Mouse (Mus musculus) frontal cortex, adult (tissue): ENCODE results near the gene Olfr706.
"Not testable (repeated sequence)": the region's sequence is repeated elsewhere in the genome, so short reads cannot be mapped to it uniquely, and the experiment has no call there.

Source experiments
- ATAC-seq: cut with Nextera tagmentation; 2 replicates; pipeline ENCODE4 v1.9.2; 2017; ENCODE audit warnings: mild to moderate bottlenecking, moderate library complexity, mixed read lengths; ENCODE audit not compliant: low TSS enrichment

The Olfr706 gene

GRCm38 (mm10) chr7:106888062-106888461 lies at the start of gene Olfr706:
TSS of gene Olfr706 (minus strand) at chr7:106888162.
- no peak for ATAC-seq

- ATAC-seq, result no peak
These were observed 44.2 kb upstream of the Olfr706 start, which contains the start of gene Olfr709-ps1 for GRCm38 (mm10) chr7:106932119-106932518. TSS of gene Olfr709-ps1 (minus strand) at chr7:106932219.

- ATAC-seq, result not testable (repeated sequence)
These were observed 33.0 kb upstream of the Olfr706 start for GRCm38 (mm10) chr7:106920961-106921360.

- no peak for ATAC-seq
These were observed 19.7 kb upstream of the Olfr706 start, which contains the start of gene Olfr1532-ps1 for GRCm38 (mm10) chr7:106907676-106908075. TSS of gene Olfr1532-ps1 (plus strand) at chr7:106908001.

GRCm38 (mm10) chr7:106901141-106901540 lies 13.2 kb upstream of the Olfr706 start, which contains the start of gene Olfr707:
TSS of gene Olfr707 (minus strand) at chr7:106901241.
- not testable (repeated sequence) for ATAC-seq

GRCm38 (mm10) chr7:106876791-106877190 lies 11.2 kb downstream of the Olfr706 start, which contains the start of gene Olfr705:
TSS of gene Olfr705 (minus strand) at chr7:106876891.
- ATAC-seq, result no peak

GRCm38 (mm10) chr7:106862885-106863284 lies 25.1 kb downstream of the Olfr706 start, which contains the start of gene Olfr704:
TSS of gene Olfr704 (plus strand) at chr7:106863185.
- ATAC-seq, result no peak

- ATAC-seq, result no peak
These were observed 44.9 kb downstream of the Olfr706 start, which contains the start of gene Olfr703 for GRCm38 (mm10) chr7:106843060-106843459. TSS of gene Olfr703 (plus strand) at chr7:106843360.

- ATAC-seq, result no peak
These were observed 54.2 kb downstream of the Olfr706 start, which contains the start of gene Olfr702 for GRCm38 (mm10) chr7:106833793-106834192. TSS of gene Olfr702 (minus strand) at chr7:106833893.
